Mouse (Mus musculus): Measurements from ENCODE around the gene Pdcd4.

DNA sequence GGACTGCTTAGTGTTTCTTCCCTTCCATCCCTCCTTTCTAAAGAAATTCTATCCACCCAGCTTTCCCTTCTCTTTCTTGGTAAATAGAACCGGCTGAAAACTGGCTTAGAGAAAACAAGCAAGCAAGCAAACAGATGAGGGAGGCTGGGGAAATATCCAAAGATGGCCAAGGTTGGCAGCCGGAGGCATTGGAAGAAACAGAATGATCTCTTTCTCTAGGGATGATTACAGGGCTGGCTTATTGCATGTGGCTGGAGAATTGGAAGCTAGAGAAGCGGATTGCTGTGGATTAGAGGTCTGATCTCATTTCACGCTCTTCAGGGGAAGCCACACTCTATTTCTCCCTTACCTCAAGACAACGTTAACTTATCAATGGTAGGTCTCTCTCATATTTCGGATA, 16.8 kb upstream of the Pdcd4 start:
- TF ChIP-seq CTCF (IDR thresholded peaks at IDR 0.05; ENCODE audit: control insufficient read depth, insufficient read depth, insufficient read length) (no peak), USF1 (IDR thresholded peaks at IDR 0.05; ENCODE audit: low read depth) (no peak), MAX (IDR thresholded peaks at IDR 0.05) (no peak), MYOD1 (IDR thresholded peaks at IDR 0.05; ENCODE audit: control insufficient read depth, insufficient read length, low read depth) (no peak), CEBPB (IDR thresholded peaks at IDR 0.05; ENCODE audit: low read depth) (no peak)
